Mouse (Mus musculus): ENCODE results near the gene Pnmal1. TPM values are rescaled to one million over a fixed set of nuclear protein-coding genes. Genes with fewer than 3 reads are reported as not detected.

The Pnmal1 gene
- polyA plus RNA-seq, 1 experiment from 2014 or later, result 1.0 TPM

GRCm38 (mm10) chr7:16918670-16919069 is 40.8 kb upstream of the Pnmal1 start:
- no peak overlapping the region for H3K27ac ChIP-seq
- 77% methylated on average over 3 of the region's 3 CpGs for WGBS
- peaks cover 40% of the 10 kb centered on the region for H3K4me1 ChIP-seq
- H3K9me3 ChIP-seq, result no peaks in the 10 kb centered on the region
- ATAC-seq (ENCODE audit: low FRiP score, low read depth), result no peak
- no peak overlapping the region for H3K9ac ChIP-seq
- no peaks in the 10 kb centered on the region for H3K27me3 ChIP-seq
- no peak overlapping the region for H3K4me3 ChIP-seq
- H3K36me3 ChIP-seq, result peaks cover 61% of the 10 kb centered on the region
- no peak overlapping the region for H3K4me2 ChIP-seq (replicated peaks)

GRCm38 (mm10) chr7:16919395-16920149 is 39.9 kb upstream of the Pnmal1 start:
- peak overlapping the region; percentile 43 for H3K4me2 ChIP-seq (replicated peaks)
- H3K4me1 ChIP-seq, result peaks cover 39% of the 10 kb centered on the region
- H3K9me3 ChIP-seq, result no peaks in the 10 kb centered on the region
- ATAC-seq (ENCODE audit: low FRiP score, low read depth), result no peak
- peak overlapping the region; percentile 58; the same call in 1 of the 2 replicates for H3K27ac ChIP-seq
- no peaks in the 10 kb centered on the region for H3K27me3 ChIP-seq
- peak overlapping the region; percentile 57 for H3K9ac ChIP-seq
- WGBS, result 79% methylated on average over 13 of the region's 13 CpGs
- H3K4me3 ChIP-seq, result 0 out of 2 replicates have a peak overlapping the region, but pooled peaks have one; percentile 5
- peaks cover 53% of the 10 kb centered on the region for H3K36me3 ChIP-seq

GRCm38 (mm10) chr7:16920150-16920579 is 39.3 kb upstream of the Pnmal1 start:
- Histone ChIP-seq H3K4me2 (replicated peaks) (peak overlapping the region; percentile 43), H3K9me3 (no peaks in the 10 kb centered on the region), H3K9ac (peak overlapping the region; percentile 57; the same call in 1 of the 2 replicates), H3K36me3 (peaks cover 48% of the 10 kb centered on the region), H3K27ac (peak overlapping the region; percentile 58; the same call in 1 of the 2 replicates), H3K4me3 (0 out of 2 replicates have a peak overlapping the region, but pooled peaks have one; percentile 5), H3K4me1 (peaks cover 39% of the 10 kb centered on the region), H3K27me3 (no peaks in the 10 kb centered on the region)
- 69% methylated on average over 7 of the region's 7 CpGs for WGBS
- no peak for ATAC-seq (ENCODE audit: low FRiP score, low read depth)

- H3K4me1 ChIP-seq, result peaks cover 39% of the 10 kb centered on the region
- H3K27ac ChIP-seq, result peak overlapping the region; percentile 90
- peaks cover 39% of the 10 kb centered on the region for H3K36me3 ChIP-seq
- H3K27me3 ChIP-seq, result no peaks in the 10 kb centered on the region
- no peak for ATAC-seq (ENCODE audit: low FRiP score, low read depth)
- no peaks in the 10 kb centered on the region for H3K9me3 ChIP-seq
- peak overlapping the region; percentile 93 for H3K4me2 ChIP-seq (replicated peaks)
- peak overlapping the region; percentile 93 for H3K9ac ChIP-seq
- WGBS, result 37% methylated on average over 21 of the region's 21 CpGs
- H3K4me3 ChIP-seq, result peak overlapping the region; percentile 75
Observed at GRCm38 (mm10) chr7:16920818-16921791, 38.4 kb upstream of the Pnmal1 start.

GRCm38 (mm10) chr7:16921881-16922335 is 37.6 kb upstream of the Pnmal1 start:
- Histone ChIP-seq H3K4me1 (peaks cover 39% of the 10 kb centered on the region), H3K27ac (peak overlapping the region; percentile 90), H3K9me3 (no peaks in the 10 kb centered on the region), H3K9ac (peak overlapping the region; percentile 93), H3K27me3 (no peaks in the 10 kb centered on the region), H3K36me3 (peaks cover 31% of the 10 kb centered on the region), H3K4me3 (peak overlapping the region; percentile 75), H3K4me2 (replicated peaks) (peak overlapping the region; percentile 93)
- ATAC-seq (ENCODE audit: low FRiP score, low read depth), result no peak
- WGBS, result 47% methylated on average over 6 of the region's 6 CpGs

- no peaks in the 10 kb centered on the region for H3K9me3 ChIP-seq
- no peaks in the 10 kb centered on the region for H3K27me3 ChIP-seq
- 56% methylated on average over 10 of the region's 10 CpGs for WGBS
- H3K4me2 ChIP-seq (replicated peaks), result peak overlapping the region; percentile 93
- no peak for ATAC-seq (ENCODE audit: low FRiP score, low read depth)
- peak overlapping the region; percentile 75 for H3K4me3 ChIP-seq
- H3K27ac ChIP-seq, result peak overlapping the region; percentile 90
- H3K36me3 ChIP-seq, result peaks cover 25% of the 10 kb centered on the region
- H3K4me1 ChIP-seq, result peaks cover 39% of the 10 kb centered on the region
- H3K9ac ChIP-seq, result peak overlapping the region; percentile 93
Observed at GRCm38 (mm10) chr7:16922360-16922973, 37.0 kb upstream of the Pnmal1 start.

GRCm38 (mm10) chr7:16923283-16924036 is 36.0 kb upstream of the Pnmal1 start:
- Histone ChIP-seq H3K4me3 (peak overlapping the region; percentile 75), H3K9ac (peak overlapping the region; percentile 93), H3K9me3 (no peaks in the 10 kb centered on the region), H3K27ac (peak overlapping the region; percentile 90), H3K4me2 (replicated peaks) (peak overlapping the region; percentile 93), H3K27me3 (no peaks in the 10 kb centered on the region), H3K36me3 (peaks cover 16% of the 10 kb centered on the region), H3K4me1 (peaks cover 39% of the 10 kb centered on the region)
- ATAC-seq (ENCODE audit: low FRiP score, low read depth), result no peak
- under 1% methylated on average over 57 of the region's 57 CpGs for WGBS

- Histone ChIP-seq H3K27me3 (no peaks in the 10 kb centered on the region), H3K27ac (peak within 1 kb of the TSS; percentile 95), H3K36me3 (peaks cover 8% of the 10 kb centered on the region), H3K4me1 (peaks cover 38% of the 10 kb centered on the region), H3K4me3 (peak within 1 kb of the TSS; percentile 75), H3K9ac (peak within 1 kb of the TSS; percentile 93), H3K4me2 (replicated peaks) (peak within 1 kb of the TSS; percentile 93), H3K9me3 (no peaks in the 10 kb centered on the region)
- 3% methylated on average over 62 of the region's 64 CpGs for WGBS
- ATAC-seq (ENCODE audit: low FRiP score, low read depth), result peak; percentile 93
Observed at GRCm38 (mm10) chr7:16924037-16924834, 35.2 kb upstream of the Pnmal1 start, which contains the start of gene Calm3. Calm3 (minus strand) TSS chr7:16924114.

GRCm38 (mm10) chr7:16928341-16928740 is 31.1 kb upstream of the Pnmal1 start:
- H3K27me3 ChIP-seq, result no peaks in the 10 kb centered on the region
- no peak overlapping the region for H3K27ac ChIP-seq
- no peaks in the 10 kb centered on the region for H3K36me3 ChIP-seq
- H3K4me2 ChIP-seq (replicated peaks), result no peak overlapping the region
- H3K9ac ChIP-seq, result no peak overlapping the region
- no peak for ATAC-seq (ENCODE audit: low FRiP score, low read depth)
- 46% methylated on average over 2 of the region's 2 CpGs for WGBS
- 0 out of 2 replicates have a peak, but pooled peaks cover 3% of the 10 kb centered on the region for H3K4me1 ChIP-seq
- H3K9me3 ChIP-seq, result no peaks in the 10 kb centered on the region
- no peak overlapping the region for H3K4me3 ChIP-seq

- no peaks in the 10 kb centered on the region for H3K27me3 ChIP-seq
- no peak overlapping the region for H3K9ac ChIP-seq
- H3K4me1 ChIP-seq, result 0 out of 2 replicates have a peak, but pooled peaks cover 3% of the 10 kb centered on the region
- H3K4me3 ChIP-seq, result no peak overlapping the region
- 12% methylated on average over 1 of the region's 1 CpGs for WGBS
- H3K36me3 ChIP-seq, result no peaks in the 10 kb centered on the region
- ATAC-seq (ENCODE audit: low FRiP score, low read depth), result no peak
- no peaks in the 10 kb centered on the region for H3K9me3 ChIP-seq
- no peak overlapping the region for H3K4me2 ChIP-seq (replicated peaks)
- H3K27ac ChIP-seq, result no peak overlapping the region
Observed at GRCm38 (mm10) chr7:16930850-16931249, 28.6 kb upstream of the Pnmal1 start.

Measured in limb, embryonic 13.5 days (tissue).